Mouse (Mus musculus) E14TG2a.4 (cell line): ENCODE results near the gene Gm17018.

ENCODE experiments used
- CTCF ChIP-seq: conservative IDR thresholded peaks from 2 replicates; pipeline ENCODE4 v1.5.1; 2014; ENCODE audit warnings: low read length
- NANOG ChIP-seq: IDR thresholded peaks from 2 replicates; pipeline ENCODE4 v1.6.1; 2014; ENCODE audit warnings: borderline replicate concordance, low read length, mixed read lengths

DNA sequence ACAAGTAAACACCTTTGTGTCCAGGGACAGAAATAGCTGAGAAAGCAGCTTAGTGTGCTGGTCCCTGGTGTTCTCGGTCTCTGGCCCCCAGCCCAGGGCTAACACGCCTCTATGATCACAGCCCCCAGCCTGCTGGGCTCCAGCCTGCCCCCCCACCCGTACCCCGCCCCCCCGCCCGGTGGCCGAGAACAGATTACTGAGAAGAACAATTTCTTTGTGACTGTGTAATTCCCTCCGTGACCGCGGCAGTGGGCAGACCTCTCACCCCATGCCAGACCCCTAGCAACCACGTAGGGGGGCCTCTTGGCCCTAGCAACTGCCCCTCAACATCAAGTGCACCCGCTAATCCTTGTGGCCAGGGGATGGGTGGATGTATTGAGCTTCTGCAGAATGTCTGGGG, 19.8 kb downstream of the Gm17018 start:
- TF ChIP-seq CTCF = no peak
- no peak for TF ChIP-seq NANOG
